Mouse (Mus musculus) c-Kit-negative CD71-positive TER-119-positive erythroid progenitor cells, embryonic 14.5 days (primary cell): Measurements from ENCODE around the gene Phox2b.

ENCODE experiments used
- DNase-seq: peaks from one replicate; pipeline ENCODE4 v3.0.0-alpha.2; 2013; ENCODE audit warnings: low read depth, low spot score

Gene Phox2b

DNA sequence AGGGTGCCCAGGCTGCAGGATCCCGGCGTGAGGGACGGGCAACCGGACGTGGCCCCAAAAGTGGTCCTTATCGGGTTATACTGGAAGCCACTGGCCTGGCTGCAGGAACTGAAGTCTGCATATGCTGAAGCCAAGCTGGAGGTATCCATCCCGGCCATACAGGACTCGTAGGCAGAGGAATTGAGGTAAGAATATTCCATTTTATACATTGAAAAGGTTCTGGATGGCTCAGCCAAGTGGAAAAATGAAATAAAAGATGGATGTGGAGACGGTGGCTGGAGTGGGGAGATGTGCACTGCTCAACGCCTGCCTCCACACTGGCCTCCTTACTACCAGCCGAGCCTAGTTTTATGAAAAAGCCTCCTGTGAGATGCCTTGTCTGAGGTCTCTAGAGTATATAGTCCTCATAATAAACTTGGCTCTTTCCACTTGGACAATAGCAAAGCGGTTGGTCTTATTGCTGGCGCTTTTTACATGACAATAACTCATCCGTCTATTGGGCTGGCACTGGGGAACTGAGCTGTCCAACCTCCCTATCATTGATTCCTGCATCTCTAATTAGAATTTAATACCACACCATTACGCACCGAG lies at the start of gene Phox2b:
Gene Phox2b, minus strand, starts transcription at position 569 of the 591 bp plus-strand sequence.
- DNase-seq = no peak

DNA sequence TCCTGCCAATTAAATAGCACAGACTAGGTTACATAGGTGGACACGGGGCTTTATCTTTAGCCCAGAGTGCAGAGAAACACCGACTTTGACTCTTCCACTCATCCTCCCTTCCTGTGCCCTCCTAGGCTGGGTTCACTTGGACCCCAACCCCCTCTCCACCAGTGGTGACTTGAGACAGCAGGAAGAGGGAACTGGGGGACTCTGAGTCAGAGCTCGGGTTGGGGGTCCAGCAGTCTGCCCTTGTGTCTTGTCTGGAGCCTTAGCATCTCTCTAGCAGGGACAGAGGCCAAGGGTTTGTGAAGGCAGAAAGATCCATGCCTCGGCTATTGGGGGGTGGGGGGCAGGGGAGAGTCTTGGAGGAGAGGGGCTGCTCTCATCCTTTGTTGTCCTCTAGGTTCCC lies 43.5 kb upstream of the Phox2b start:
- no peak for DNase-seq

DNA sequence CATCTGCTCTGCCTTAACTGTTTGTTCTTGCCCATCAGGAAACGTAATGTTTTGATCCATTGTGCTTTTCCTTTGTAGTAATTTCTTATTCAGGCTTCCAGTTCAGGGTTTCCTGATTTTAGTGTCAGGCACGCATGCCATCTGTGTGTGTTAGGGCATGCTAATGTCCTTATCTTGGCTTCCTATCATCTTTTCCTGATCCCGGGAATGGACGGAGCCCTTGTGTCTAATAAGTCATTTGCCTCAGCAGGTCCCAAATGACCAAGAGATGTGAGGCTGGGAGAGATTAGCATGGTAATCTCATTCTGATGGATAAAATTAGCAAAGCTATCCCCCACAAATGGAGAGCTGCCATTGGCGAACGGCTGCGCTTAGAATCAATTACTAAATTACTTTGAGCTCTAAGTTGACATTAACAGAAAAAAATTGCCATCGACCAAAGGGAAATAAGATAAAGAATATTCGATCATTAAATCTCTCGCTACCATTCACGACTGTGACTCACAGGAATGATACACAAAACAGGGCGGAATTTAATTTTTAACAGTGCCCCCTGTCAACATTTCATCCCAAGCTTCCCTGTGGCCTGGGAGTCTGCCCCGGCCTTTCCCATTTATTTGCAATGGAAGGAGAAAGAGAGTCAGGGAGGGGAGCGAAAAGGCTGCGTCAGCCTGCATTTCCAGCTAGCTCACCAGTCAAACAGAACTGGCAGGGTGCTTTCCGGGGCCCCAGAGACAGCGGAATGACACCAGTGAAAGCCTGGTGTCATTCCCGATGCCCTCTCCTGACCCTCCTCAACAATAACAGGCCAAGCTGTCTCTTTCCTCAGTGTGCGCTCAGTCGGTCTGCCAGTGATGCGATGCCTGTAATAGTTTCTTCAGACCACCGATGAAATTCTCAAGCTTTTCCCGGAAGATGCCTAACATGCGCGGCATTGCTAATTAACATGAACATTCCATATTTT lies 40.2 kb upstream of the Phox2b start:
- no peak for DNase-seq

DNA sequence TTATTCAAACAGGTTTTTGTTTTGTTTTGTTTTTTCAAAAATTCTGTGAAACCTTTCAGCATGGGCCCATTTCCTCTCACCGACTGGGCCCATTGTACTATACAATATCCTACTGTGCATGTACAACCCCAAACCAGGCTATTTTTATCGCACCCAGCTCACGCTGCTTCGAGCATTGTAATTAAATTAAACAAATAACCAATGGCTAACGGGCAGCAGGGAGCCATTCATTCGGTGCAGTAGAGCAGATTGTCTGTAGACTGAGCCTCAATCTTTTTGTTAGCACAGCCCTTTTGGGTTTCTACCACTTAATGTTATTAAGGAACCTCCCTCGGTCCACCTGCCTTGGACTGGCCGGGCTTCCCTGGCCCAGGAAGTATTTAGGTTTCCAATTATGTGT lies 39.5 kb upstream of the Phox2b start:
- no peak for DNase-seq

DNA sequence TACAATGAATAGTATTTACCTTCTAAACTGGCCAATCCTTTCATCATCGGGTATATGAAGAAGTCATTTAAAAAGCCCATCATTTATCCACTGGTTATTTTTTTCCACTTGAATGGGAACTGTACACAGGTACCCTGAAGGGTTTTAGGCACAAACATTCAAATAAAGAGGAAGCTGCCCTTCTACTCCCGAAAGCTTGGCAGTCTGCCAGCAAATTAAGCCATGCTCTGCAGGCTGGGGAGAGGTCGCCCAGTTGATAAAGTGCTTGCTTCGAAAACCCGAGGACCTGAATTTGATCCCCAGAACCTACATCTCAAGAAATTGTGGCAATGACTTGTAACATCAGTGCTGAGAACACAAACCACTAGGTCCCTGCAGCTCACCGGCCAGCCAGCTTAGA lies 35.6 kb upstream of the Phox2b start:
- no peak for DNase-seq

DNA sequence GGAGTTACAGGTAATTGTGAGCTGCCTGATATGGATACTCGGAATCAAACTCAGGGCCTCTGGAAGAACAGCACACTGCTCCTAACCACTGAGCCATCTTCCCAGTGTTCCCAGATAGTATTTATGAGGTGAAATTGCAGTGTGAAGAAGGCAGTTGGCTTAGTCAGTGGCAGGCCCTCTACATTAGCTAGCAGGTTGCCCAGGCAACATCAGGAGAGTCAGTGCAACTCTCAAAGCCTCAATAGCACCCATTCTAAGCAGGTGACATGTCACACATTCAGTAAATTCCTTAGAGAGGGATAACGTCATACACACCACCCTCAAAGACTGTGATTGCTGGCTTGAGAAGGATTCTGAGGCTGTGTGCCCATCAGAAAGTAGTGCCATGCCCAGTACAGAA lies 32.6 kb upstream of the Phox2b start:
- no peak for DNase-seq

DNA sequence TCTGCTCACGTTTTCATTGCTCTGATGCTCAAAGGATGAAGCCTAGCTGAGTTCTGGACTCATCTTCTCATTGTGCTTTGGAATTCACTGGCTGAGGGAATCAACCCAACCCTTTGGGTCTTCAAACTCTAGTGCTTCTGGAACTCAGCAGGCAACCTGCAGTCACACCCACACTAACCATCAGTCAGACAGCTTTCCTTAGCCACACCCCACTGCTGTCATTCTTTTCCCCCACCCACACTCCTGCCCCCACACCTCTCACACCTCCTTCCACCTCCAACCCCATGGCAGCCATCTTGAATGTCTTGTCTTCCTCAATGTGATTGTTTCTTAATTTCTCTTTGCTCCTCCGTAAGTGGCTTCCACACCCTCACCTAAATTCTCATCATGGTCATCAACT lies 7.2 kb upstream of the Phox2b start:
- DNase-seq = no peak

DNA sequence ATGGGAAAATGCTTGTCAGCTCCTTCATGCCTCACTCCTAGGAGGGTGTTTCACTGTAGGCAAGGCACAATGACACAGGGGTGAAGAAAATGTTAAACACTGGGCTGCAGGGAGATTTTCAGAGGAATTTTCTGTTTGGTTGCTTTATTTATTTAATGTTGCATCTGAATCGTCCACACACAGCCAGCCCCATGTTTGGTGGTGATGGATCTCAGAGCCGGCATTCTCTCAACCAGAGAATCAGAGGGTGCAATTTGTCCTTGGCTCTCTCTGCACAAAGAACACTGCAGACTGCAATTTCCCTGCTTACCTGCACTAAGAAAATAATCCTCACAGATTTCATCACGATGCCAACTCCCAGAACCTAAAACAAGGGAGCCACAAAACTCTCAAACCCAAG lies 3.9 kb upstream of the Phox2b start:
- DNase-seq = no peak

DNA sequence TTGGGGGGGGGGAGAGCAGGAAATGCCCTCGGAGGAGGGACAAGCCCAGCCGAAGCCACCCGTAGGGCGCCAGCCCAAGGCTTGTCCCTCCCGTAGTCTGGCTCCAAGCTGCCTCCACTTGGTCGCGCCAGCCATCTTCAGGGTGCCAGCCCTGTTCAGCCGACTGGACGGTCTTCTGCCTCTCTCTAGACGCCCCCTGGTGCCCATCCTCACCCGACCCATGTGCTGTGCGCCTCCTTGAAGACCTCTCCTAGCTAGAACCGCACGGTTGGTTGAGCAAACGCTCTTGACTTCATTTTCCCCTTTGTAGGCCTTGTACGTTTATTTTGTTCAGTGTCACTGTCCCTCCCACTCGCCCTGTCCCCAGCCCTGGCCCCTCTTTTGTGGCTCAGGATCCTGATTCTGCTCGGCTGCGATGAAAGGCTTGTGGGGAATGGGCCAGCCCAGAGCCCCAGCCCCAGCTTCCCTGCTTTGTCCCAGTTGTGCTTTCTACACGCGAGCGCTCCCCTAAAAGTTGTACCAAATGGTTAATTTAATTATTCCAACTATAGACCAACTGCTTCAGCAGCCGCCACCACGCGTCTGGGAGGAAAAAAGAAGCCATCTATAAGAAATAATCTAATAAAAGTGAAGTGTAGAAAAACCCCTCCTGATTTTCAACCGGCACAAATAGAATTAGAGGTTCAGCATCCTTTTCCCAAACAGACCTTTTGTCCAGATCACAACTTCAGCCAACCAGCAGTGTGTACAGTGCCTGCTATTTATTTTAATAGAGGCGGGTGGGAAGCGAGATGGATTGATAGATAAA lies 2.9 kb upstream of the Phox2b start:
- DNase-seq = no peak

DNA sequence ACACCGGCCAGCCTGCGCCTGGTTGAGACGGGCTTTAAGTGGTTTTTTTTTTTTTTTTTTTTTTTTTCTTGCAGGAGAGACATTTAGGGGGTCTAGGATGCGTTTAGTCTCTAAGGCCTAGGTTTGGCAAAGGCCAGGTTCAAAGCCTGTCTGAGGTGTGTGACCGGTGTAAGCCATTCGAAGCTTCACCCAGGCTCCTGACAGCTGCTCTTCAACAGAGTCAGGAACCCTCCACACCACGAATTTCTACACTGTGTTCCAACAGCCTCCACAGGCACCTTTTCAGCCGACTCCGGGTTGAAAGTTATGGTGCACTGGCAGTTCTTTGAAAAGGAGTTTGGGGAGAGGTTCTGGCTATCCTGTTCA lies 2.3 kb upstream of the Phox2b start:
- DNase-seq = no peak

DNA sequence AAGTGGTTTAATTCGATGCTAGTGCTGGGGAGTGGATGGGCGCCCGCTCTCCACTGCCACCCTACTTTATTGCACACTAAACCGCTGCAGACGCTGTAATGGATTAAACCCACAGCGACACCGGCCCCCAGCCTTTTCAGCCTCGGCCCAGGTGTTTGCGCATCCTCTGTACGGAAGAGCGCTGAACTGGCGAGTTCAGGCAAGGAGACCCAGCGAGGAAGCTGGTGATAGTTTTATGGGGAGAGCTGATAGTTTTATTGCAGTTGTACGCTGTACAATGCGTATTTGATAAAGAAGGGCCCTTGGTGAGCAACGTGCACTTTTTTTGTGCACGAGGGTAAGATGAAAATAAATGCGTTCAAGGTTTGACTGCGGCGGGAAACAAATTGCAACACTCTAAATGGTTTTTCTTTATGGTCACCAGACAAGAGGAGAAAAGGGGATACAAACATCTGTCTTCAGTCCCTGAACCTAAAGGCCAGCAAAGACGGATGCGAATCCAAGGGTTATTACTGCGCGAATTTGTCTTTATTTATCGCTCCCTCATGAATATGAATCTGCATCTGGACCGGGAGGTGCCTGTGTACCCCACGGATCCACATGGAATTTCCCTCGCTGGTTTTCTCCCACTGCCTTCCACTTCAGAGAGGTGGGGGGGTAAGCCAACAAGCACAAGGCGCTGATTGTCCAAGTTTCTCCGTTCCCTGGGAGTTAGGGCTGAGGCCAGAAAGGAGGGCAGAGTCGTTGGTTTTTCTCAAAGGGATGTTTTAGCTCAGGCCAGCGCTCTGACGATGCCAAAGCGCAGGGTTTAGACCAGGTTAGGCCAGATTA lies 1.7 kb upstream of the Phox2b start:
- no peak for DNase-seq

DNA sequence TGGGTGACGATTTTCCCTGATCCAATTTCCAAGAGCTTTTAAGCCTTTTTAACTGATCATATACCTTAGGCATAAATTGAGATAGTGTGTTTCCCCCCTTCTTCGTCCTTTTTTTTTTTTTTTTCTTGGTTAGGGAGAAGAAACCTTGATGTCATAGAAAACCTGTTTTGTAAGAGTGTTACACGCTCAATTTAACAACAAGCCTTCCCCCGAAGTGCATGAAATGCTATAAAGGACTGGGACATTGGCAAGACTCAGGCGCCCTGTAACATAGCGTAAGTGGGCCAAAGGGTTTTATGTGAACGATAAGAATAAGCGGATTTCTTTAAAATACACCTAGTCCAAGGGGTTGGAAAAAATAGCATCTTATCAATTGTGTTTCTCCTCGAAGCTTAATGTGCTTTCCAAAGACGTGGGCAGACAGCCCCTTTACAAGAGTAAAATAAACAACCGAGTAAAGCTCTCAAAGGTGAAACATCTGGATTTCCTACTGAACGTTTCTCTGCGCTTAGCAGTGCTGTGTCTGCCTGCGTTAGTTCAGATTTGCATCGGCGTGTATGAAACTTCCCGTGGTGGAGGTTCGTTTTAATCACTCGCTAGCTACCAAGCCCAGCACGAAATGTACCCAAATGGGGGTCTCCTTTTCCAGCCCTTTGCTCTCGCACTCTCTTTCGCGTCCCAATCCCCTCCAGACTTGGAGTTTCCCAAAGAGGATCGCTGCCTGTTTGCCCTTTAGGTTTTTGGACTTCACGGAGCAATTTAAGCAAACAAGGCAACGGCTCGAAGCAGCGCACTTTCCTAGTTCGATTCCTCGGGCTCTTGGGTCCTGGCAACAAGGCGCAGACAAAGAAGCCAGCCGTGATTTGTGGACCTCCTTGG lies 531 bp upstream of the Phox2b start:
- no peak for DNase-seq

DNA sequence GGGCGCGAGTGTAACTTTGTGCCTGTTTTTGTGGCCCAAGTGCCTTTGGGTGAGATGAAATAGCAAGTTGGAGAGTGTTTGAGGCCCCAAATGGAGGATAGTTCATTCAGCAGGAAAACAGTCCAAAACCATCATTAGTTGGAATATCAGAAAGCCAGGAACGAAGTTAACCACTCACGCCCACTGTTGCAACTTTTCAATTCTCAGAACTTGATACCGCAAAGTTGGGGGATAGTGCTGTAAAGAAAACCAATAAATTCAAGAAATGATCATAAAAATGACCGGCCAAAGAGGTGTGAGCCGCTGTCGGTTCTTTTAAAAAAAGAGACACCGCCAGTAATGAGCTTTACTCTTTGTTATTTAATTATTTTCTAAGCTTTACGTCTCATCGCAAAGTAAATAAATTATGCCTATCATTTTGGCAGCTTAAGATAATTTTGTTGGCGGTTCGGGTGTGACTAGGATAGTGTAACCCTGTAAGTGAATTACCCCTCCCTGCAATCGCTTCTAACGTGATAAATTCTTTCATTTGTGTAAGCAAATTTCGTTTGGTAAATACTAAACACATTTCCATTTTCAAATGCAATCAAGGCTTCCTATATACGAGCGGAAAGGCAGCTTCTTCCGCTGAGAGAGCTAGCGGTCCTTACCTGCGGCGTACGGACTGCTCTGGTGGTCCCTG lies 909 bp downstream of the Phox2b start:
- no peak for DNase-seq

DNA sequence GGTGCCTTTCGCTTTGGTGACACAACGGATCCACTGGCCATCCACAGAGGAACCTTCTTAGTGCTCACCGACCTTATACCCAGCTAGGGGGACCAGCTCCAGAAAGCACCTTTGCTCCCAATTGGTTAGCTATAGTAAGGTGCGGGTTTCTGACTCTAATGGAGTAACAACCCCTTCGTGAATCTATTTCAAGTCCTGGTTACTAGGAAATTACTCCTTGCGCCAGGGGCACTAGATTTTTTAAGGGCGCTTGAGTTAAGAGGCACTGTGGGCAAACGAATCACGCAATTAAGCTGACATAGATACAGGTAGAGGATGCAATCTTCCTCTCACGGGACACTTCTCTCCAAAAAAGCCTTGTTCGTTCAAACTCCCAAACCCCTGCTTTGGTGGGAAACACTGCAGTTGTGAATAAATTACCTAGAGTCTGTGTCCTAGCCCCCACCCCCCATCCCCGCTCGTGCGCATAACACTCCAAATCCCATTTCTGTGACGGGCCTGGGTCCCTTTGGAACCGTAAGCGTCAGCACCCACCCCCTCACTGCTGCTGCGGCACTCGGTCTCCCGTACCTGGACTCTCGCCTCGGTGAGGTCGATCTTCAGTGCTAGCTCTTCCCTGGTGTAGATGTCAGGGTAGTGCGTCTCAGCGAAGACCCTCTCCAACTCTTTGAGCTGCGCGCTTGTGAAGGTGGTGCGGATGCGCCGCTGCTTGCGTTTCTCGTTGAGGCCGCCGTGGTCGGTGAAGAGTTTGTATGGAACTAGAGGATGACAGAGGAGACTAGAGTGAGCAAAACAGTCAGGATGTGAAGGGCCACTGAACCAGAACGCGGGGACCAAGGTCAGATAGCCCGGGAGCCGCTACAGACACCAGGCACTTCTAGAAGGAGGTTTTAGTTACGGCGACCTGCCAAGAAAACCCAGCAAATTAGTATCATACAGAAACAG lies 1.7 kb downstream of the Phox2b start:
- DNase-seq = no peak

DNA sequence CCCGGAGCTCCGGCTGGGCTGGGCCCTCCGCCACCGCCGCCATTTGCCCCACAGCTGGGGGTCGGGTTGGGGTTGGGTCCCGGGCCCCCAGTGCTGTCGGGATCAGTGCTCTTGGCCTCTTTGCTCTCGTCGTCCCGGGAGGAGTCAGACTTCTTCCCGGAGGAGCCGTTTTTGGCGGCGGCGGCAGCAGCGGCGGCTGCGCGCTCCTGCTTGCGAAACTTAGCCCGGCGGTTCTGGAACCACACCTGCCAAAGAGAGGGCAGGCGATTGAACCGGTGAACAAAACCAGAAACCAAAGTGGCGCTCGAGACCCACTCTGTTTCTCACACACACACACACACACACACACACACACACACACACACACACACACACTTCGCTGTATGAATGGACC lies 2.7 kb downstream of the Phox2b start:
- no peak for DNase-seq

DNA sequence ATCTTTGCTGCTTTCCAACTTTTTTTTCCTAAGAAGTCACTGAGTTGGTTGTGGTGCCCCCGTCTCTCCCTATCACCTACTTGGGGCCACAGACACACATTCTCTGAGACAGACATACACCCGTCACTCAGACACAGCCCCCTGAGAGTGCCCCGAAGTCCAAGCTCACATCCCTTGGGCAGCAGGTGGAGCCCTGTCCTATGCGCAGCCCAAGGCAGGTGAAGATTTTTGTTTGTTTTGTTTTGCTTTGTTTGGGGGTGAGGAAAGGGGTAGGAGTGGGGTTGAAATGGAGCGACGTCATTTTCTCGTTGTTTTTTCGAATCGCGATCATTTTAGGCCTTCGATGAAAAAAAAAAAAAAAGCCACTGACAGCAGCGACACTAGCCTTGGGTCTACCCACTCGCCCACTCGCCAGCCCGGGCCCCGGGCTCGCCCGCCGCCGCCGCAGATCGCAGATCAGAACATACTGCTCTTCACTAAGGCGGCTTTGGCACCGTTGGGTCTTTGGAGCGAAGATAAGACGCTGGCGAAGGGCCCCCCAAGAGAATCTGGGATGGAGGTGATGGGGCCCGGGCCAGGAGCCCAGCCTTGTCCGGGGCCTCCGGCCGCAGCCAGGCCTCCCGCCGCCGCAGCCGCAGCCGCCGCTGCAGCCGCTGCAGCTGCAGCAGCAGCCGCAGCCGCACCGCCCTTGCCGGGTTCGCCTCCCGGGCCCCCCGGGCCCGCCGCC lies 3.3 kb downstream of the Phox2b start:
- DNase-seq = no peak

DNA sequence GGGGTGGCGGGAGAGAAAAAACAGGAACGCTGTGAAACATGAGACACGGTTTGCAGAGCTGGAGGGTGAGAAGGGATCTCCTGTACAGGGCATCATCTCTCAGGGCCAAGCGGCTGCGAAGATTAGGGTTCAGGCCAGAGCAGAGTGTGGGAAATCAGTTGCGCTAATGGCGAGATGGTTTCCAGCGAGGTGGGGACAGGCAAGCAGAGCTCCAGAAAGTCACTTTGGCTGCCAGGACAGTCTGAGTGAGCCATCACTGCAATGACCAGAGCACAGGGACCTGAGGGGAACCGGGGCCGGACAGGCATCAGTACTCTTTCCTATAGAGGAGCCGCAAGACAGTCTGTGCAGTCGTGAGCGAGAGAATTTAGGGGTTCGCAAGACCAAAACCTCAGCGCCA lies 3.9 kb downstream of the Phox2b start:
- DNase-seq = no peak

DNA sequence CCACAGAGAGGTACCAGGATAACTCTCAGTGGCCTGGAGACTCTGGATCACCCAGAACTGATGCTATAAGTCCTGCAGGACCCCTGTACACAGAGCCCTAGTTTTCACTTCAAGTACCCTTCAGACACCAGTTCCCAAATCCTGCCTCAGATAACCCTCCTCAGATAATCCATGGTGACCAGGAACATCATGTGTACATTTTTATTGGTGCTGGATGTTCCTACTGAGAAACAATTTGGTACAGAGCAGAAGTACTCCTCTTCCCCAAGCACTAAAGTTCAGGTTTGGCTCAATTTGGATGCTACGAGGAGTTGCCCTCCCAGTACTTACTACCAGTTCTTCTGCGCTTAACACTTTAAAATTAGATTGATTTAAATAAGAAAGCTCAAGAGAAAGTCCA lies 5.1 kb downstream of the Phox2b start:
- DNase-seq = no peak
